In the genomic region with DNA sequence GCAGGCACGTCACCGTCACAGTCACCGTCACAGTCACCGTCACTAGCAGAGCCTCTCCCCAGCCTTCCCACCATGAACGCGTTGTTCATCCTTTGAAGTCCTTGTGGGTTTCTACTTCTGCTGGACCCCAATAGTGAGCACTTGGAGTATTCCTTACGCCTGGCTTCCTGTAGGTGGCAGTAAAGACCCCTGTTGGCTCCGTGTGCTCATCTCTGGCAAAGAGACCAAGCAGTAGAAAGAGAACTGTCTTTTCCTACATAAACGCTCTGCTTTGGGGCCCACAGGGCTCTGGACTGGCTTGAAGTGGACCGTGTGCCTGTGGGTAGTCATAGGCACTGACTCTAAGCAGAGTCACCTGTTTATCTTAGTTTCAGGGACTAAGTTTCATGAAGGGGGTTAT, we compare ENCODE assay signal across 9 mouse cellular contexts. TPM values are rescaled to one million over a fixed set of nuclear protein-coding genes. Genes with fewer than 3 reads are reported as not detected.
DNase-seq lines count a peak whose midpoint lies in the region; ATAC-seq and TF ChIP-seq lines count a peak whose summit lies in the region.
"Had no signal": no experiment of that assay in that cellular context is flagged by ENCODE, and none has a peak within 500 bp of the region (broad histone marks: within the 10 kb centered on the region; RNA-seq: fewer than 3 reads in every experiment).

No protein-coding gene starts in this region.

- H3K4me2 ChIP-seq in hindbrain, embryonic 16.5 days (ENCODE audit: low read length) = no peak overlapping the region
- H3K4me2 ChIP-seq in liver, embryonic 14.5 days (ENCODE audit: low read depth) = no peak overlapping the region
- H3K4me2 ChIP-seq in neural tube, embryonic 15.5 days = no peak overlapping the region

- H3K9ac ChIP-seq in hindbrain, embryonic 16.5 days (ENCODE audit: low read depth, low read length) = no peak overlapping the region
- H3K9ac ChIP-seq in liver, embryonic 14.5 days (replicated peaks) = no peak overlapping the region
- no peak overlapping the region for H3K9ac ChIP-seq in neural tube, embryonic 15.5 days (replicated peaks)

- H3K4me1 ChIP-seq in E14TG2a.4 (replicated peaks; ENCODE audit: low read depth, low read length) = peaks cover 12% of the 10 kb centered on the region
- no peaks in the 10 kb centered on the region for H3K4me1 ChIP-seq in hindbrain, embryonic 16.5 days (ENCODE audit: control insufficient read depth, insufficient read depth, low read depth, low read length)
- H3K4me1 ChIP-seq in liver, embryonic 14.5 days (replicated peaks; ENCODE audit: control insufficient read depth in 2 of 2, insufficient read depth in 2 of 2, low read length in 1 of 2) = no peaks in the 10 kb centered on the region; a peak in 1 of 4 replicates
- H3K4me1 ChIP-seq in neural tube, embryonic 15.5 days = peaks cover 6% of the 10 kb centered on the region; the same call in 1 of the 2 replicates

- peak; percentile 46 for ATAC-seq in hindbrain, embryonic 16.5 days
- no peak for ATAC-seq in liver, embryonic 14.5 days (ENCODE audit: insufficient read depth)
- peak; percentile 50; the same call in 1 of the 2 replicates for ATAC-seq in neural tube, embryonic 15.5 days (ENCODE audit: low FRiP score)
- ATAC-seq in activated CD4-positive, CD25-positive, alpha-beta regulatory T cell, adult 4 months = no peak

- peak; percentile 83 for TF ChIP-seq CTCF in E14TG2a.4 (conservative IDR thresholded peaks at IDR 0.05; ENCODE audit: low read length)
- peak; percentile 76 for TF ChIP-seq CTCF in liver, embryonic 14.5 days (IDR thresholded peaks at IDR 0.05; ENCODE audit: low read depth)

- H3K27me3 ChIP-seq in E14TG2a.4 (ENCODE audit: insufficient read depth, low read length) = peaks cover 11% of the 10 kb centered on the region; the same call in 1 of the 2 replicates
- no peaks in the 10 kb centered on the region for H3K27me3 ChIP-seq in hindbrain, embryonic 16.5 days (replicated peaks; ENCODE audit: control insufficient read depth, insufficient read depth, low read length)
- no peaks in the 10 kb centered on the region for H3K27me3 ChIP-seq in liver, embryonic 14.5 days (ENCODE audit: control insufficient read depth, insufficient read depth, low read length)
- no peaks in the 10 kb centered on the region for H3K27me3 ChIP-seq in neural tube, embryonic 15.5 days (replicated peaks)

- H3K36me3 ChIP-seq in E14TG2a.4 (ENCODE audit: insufficient read depth, low read length) = no peaks in the 10 kb centered on the region
- no peaks in the 10 kb centered on the region for H3K36me3 ChIP-seq in hindbrain, embryonic 16.5 days (ENCODE audit: control insufficient read depth, insufficient read depth, low read length)
- no peaks in the 10 kb centered on the region for H3K36me3 ChIP-seq in liver, embryonic 14.5 days (replicated peaks; ENCODE audit: control insufficient read depth, insufficient read depth, low read depth)
- no peaks in the 10 kb centered on the region for H3K36me3 ChIP-seq in neural tube, embryonic 15.5 days

- no peak overlapping the region for H3K27ac ChIP-seq in hindbrain, embryonic 16.5 days (ENCODE audit: low read depth, low read length)
- no peak overlapping the region for H3K27ac ChIP-seq in liver, embryonic 14.5 days
- H3K27ac ChIP-seq in neural tube, embryonic 15.5 days (replicated peaks) = no peak overlapping the region

- no peak overlapping the region for H3K4me3 ChIP-seq in E14TG2a.4 (replicated peaks; ENCODE audit: low read length)
- no peak overlapping the region for H3K4me3 ChIP-seq in hindbrain, embryonic 16.5 days (ENCODE audit: low read length)
- no peak overlapping the region for H3K4me3 ChIP-seq in liver, embryonic 14.5 days (ENCODE audit: insufficient read depth in 1 of 2, low read depth in 2 of 2, low read length in 2 of 2)
- no peak overlapping the region for H3K4me3 ChIP-seq in neural tube, embryonic 15.5 days (replicated peaks)
- H3K4me3 ChIP-seq: megakaryocyte, embryonic 14.5 days had no signal

- peaks cover 2% of the 10 kb centered on the region for H3K9me3 ChIP-seq in E14TG2a.4 (ENCODE audit: low read length)
- no peaks in the 10 kb centered on the region for H3K9me3 ChIP-seq in hindbrain, embryonic 16.5 days (ENCODE audit: control insufficient read depth, low read length)
- no peaks in the 10 kb centered on the region for H3K9me3 ChIP-seq in liver, embryonic 14.5 days (ENCODE audit: control insufficient read depth, low read length)
- no peaks in the 10 kb centered on the region for H3K9me3 ChIP-seq in neural tube, embryonic 15.5 days (replicated peaks)
- H3K9me3 ChIP-seq: megakaryocyte, embryonic 14.5 days had no signal

- no peak for TF ChIP-seq EP300 in liver, embryonic 14.5 days (IDR thresholded peaks at IDR 0.05; ENCODE audit: low read depth)

- WGBS in hindbrain, embryonic 16.5 days = 29% methylated on average over 10 of the region's 10 CpGs
- WGBS in liver, embryonic 14.5 days (ENCODE audit: insufficient replicate concordance) = 19% methylated on average over 10 of the region's 10 CpGs
- WGBS in neural tube, embryonic 15.5 days = 30% methylated on average over 10 of the region's 10 CpGs

- intact Hi-C loops in heart, postnatal 14 days (cut with DNase I) = no loop called here
- intact Hi-C loops in heart, postnatal 25 days (cut with DNase I) = loop anchor here (2.0 kb wide), 1 partner anchor 216 kb away; no protein-coding TSS in a partner anchor

- peak; percentile 39 to 69 for DNase-seq in heart, postnatal 14 days
- DNase-seq in heart, postnatal 25 days (ENCODE audit: low spot score) = no peak
- DNase-seq in embryo, embryonic 10 days (ENCODE audit: low spot score) = peak; percentile 85
- DNase-seq in liver, embryonic 14.5 days (ENCODE audit: low read depth in 3 of 3, low spot score in 3 of 3) = peak in 1 of 3 experiments; percentile 24

RNA-seq across cellular contexts. Expression of gene Haao, which starts 49.0 kb away (rescaled TPM):
- total RNA-seq in heart, postnatal 14 days (2021) = not detected
- under 1 TPM in 1 of 2 experiments, not detected in 1; 0.13 TPM for total RNA-seq in heart, postnatal 25 days (2021)
- 0.15 and 0.51 TPM in 2 replicates for polyA plus RNA-seq in hindbrain, embryonic 16.5 days (2015; fragmentation: Nextera tagmentation; extraction: Ambion mirVana)
- 14.2 and 19.6 TPM in 2 replicates for polyA plus RNA-seq in liver, embryonic 14.5 days (2012; rRNA removed)
- 30.5 and 33.3 TPM in 2 replicates for polyA plus RNA-seq in liver, embryonic 14.5 days (2014; fragmentation: Nextera tagmentation; extraction: Ambion mirVana)
- polyA plus RNA-seq in neural tube, embryonic 15.5 days (2015; fragmentation: Nextera tagmentation; extraction: Ambion mirVana) = 0.22 and 3.6 TPM in 2 replicates
- 1 to 10 TPM; 1.3 to 3.2 TPM for polyA plus RNA-seq in activated CD4-positive, CD25-positive, alpha-beta regulatory T cell, adult 4 months (2017; shearing (Covaris generic))

Comparison
In these comparisons a context has a peak if more than half of its experiments do, and no peak if none do; other contexts are left out.
1. ATAC-seq: peak in hindbrain, embryonic 16.5 days (single experiment) and neural tube, embryonic 15.5 days (single experiment); none in liver, embryonic 14.5 days (single experiment) and activated CD4-positive, CD25-positive, alpha-beta regulatory T cell, adult 4 months (single experiment).